Mouse (Mus musculus): ENCODE results near the gene Lgals8. TPM values are rescaled to one million over a fixed set of nuclear protein-coding genes. Genes with fewer than 3 reads are reported as not detected.
A peak's percentile ranks its signal among the peaks of the same experiment; 100 is the strongest.

Lgals8 gene
- 26.8 and 28.5 TPM in 2 replicates for polyA plus RNA-seq (2015; fragmentation: Nextera tagmentation; extraction: Ambion mirVana)

DNA sequence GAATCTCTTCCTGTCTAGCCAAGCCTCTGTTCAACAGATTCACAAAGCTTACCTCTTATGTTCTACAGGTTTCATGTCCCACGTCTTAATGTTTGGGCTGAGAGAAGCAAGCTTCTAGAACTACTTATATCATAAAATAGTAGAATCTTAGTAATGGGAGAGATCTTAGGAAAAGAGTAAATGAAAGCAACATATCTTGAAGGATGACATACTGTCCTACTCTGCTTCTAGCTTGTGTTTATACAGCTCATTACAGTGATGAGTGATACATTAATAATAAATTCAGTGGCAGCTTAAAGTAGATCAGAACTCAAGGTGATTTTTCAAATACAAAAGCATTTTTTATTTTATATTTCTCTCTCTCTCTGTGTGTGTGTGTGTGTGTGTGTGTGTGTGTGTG, at the start of gene Lgals8:
Gene Lgals8, minus strand, starts transcription at position 101 of the 400 bp plus-strand sequence.
- ATAC-seq (ENCODE audit: insufficient read depth, low FRiP score, low read depth) = no peak
- Histone ChIP-seq H3K27me3 (replicated peaks) (no peaks in the 10 kb centered on the region), H3K4me2 (no peak within 1 kb of the TSS), H3K4me1 (no peaks in the 10 kb centered on the region), H3K9me3 (no peaks in the 10 kb centered on the region), H3K36me3 (no peaks in the 10 kb centered on the region), H3K27ac (no peak within 1 kb of the TSS), H3K9ac (no peak within 1 kb of the TSS), H3K4me3 (replicated peaks) (no peak within 1 kb of the TSS)
- WGBS = 71% methylated on average over 1 of the region's 1 CpGs

DNA sequence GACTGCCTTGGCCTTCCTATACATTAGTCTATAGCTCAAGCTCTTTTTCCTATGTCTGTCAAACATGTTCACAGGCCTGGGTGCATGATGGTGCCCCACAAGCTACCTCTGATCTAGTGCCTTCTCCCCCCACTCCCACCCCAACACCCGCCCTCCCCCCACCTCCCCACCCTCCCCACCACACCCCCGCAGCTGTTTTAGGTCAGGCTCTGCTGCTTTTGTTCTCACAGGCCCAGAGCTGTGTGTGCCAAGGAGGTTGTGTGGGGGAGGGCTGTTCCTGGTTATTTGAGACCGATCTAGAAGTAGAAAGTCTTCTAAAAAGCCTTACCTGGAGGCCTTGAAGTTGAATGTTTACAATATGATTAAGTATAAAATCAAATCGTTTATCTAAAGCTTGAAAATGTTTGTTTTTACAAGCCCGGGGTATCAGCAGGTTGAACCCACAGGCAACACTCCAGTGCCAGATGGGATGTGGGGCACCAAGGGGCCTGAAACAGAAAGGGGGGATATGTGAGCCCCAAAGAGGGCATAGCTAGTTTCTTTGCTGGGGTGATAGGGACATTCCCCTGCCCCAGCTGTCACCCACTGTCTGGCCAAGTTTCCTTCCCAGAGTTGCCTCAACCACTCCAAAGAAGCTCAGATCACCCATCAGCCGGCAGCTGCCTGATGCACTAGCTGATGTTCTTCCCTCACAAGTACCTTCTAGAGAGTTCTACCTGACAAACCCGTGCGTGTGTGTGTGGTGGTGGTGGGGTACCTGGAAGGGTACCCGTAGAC, 46.6 kb upstream of the Lgals8 start:
- H3K4me3 ChIP-seq (replicated peaks) = no peak overlapping the region
- H3K4me2 ChIP-seq = no peak overlapping the region
- H3K4me1 ChIP-seq = no peaks in the 10 kb centered on the region
- 48% methylated on average over 9 of the region's 9 CpGs for WGBS
- H3K27ac ChIP-seq = peak overlapping the region; percentile 61; the same call in 1 of the 2 replicates
- H3K9me3 ChIP-seq = no peaks in the 10 kb centered on the region
- no peak overlapping the region for H3K9ac ChIP-seq
- no peaks in the 10 kb centered on the region for H3K27me3 ChIP-seq (replicated peaks)
- no peaks in the 10 kb centered on the region for H3K36me3 ChIP-seq
- peak; percentile 88 for ATAC-seq (ENCODE audit: insufficient read depth, low FRiP score, low read depth)

DNA sequence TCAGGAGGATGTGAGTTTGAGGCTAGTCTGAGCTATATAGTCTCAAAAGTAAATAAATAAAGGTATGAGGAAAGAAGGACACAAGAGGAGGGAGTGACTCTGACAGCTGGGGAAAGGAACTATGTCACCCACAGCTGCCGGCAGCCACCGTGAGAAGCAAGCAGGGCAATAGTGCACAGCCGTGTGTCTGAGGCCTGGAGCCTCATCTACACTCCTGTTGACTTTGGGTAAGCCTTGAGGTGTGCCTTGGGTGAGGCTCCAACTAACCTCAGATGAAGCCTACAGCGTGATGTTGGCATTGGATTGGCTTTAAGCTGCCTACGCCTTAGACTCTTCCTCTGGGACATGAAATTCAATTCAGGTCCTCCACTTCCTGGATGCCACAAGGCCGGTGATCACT, 45.3 kb upstream of the Lgals8 start:
- Histone ChIP-seq H3K27ac (no peak overlapping the region), H3K36me3 (no peaks in the 10 kb centered on the region), H3K27me3 (replicated peaks) (no peaks in the 10 kb centered on the region), H3K9me3 (no peaks in the 10 kb centered on the region), H3K4me1 (no peaks in the 10 kb centered on the region), H3K9ac (no peak overlapping the region), H3K4me2 (no peak overlapping the region), H3K4me3 (replicated peaks) (no peak overlapping the region)
- ATAC-seq (ENCODE audit: insufficient read depth, low FRiP score, low read depth) = 0 out of 2 replicates have a peak, but pooled peaks have one; percentile 31
- WGBS = 67% methylated on average over 6 of the region's 6 CpGs

DNA sequence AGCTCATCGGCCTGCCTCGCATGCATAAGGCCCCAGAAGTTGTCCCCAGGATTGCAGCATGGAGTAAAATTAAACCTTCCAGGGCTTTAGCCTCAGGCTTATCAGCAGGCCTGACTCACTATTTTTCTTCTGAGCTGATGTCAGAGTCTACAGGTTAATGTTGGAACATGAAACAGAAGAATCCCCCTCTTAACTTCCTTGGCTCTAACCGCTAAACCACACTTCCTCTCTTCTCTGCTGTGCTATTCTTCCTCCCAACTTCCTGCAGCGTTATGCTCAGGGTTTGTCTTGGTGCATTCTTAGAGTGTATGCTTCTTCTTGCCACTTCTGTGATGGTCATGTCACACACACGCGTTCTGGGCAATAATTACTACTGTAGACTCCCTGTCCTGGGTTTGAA, 42.7 kb upstream of the Lgals8 start:
- no peaks in the 10 kb centered on the region for H3K27me3 ChIP-seq (replicated peaks)
- no peak overlapping the region for H3K4me2 ChIP-seq
- H3K4me1 ChIP-seq = peaks cover 7% of the 10 kb centered on the region
- H3K27ac ChIP-seq = no peak overlapping the region
- H3K4me3 ChIP-seq (replicated peaks) = no peak overlapping the region
- H3K9me3 ChIP-seq = no peaks in the 10 kb centered on the region
- no peak overlapping the region for H3K9ac ChIP-seq
- H3K36me3 ChIP-seq = no peaks in the 10 kb centered on the region
- ATAC-seq (ENCODE audit: insufficient read depth, low FRiP score, low read depth) = no peak
- 83% methylated on average over 6 of the region's 6 CpGs for WGBS

DNA sequence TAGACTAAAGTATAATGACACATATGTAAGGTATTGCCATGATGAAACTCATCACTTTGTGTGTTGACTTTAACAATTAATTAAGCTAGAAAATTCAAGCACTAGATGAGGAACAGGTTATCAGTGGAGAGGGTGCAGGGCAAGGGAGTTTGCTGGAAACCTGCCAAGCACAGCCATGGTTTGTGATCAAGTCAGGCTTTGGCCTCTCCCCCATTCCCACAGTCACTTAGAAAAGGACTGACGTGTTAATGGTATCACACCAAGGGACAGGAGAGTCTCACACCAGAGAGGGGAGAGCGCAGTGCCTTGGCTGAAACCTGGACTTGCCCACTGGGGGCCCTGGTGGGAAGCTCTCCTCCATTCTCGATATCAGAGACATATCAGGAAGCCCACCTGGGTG, 40.6 kb upstream of the Lgals8 start:
- H3K4me3 ChIP-seq (replicated peaks) = no peak overlapping the region
- H3K9ac ChIP-seq = no peak overlapping the region
- H3K27me3 ChIP-seq (replicated peaks) = no peaks in the 10 kb centered on the region
- H3K4me1 ChIP-seq = peaks cover 7% of the 10 kb centered on the region
- peak; percentile 57; the same call in 1 of the 2 replicates for ATAC-seq (ENCODE audit: insufficient read depth, low FRiP score, low read depth)
- H3K36me3 ChIP-seq = no peaks in the 10 kb centered on the region
- H3K27ac ChIP-seq = no peak overlapping the region
- no peaks in the 10 kb centered on the region for H3K9me3 ChIP-seq
- H3K4me2 ChIP-seq = no peak overlapping the region
- 77% methylated on average over 3 of the region's 3 CpGs for WGBS

DNA sequence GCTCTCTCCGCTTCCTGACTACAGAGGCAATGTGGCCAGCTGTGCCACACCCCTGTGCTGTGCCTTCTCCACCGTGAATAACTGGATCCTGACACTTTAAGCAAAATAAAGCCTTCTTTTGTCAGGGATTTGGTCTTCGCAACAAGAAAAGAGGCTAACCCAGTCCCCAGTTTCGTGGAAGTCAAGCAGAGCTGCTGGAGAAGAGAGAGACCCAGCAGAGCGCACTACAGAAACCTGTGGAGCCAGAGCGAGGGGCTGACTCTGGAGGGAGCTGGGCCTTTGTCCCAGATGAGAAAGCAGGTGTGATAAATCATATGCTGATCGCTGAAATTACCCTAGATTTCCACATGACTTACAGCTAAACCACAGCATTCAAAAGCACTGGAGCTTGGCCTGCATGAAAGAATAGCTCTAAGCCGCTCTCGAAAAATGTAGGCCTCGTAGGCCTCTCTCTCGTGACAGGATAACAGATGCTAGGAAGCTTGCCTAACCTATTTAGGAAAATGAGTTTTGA, 38.6 kb upstream of the Lgals8 start:
- Histone ChIP-seq H3K36me3 (no peaks in the 10 kb centered on the region), H3K4me2 (no peak overlapping the region), H3K4me3 (replicated peaks) (no peak overlapping the region), H3K4me1 (peaks cover 7% of the 10 kb centered on the region), H3K9me3 (no peaks in the 10 kb centered on the region), H3K27me3 (replicated peaks) (no peaks in the 10 kb centered on the region), H3K9ac (no peak overlapping the region), H3K27ac (peak overlapping the region; percentile 52)
- ATAC-seq (ENCODE audit: insufficient read depth, low FRiP score, low read depth) = peak; percentile 20; the same call in 1 of the 2 replicates
- WGBS = 42% methylated on average over 11 of the region's 11 CpGs

DNA sequence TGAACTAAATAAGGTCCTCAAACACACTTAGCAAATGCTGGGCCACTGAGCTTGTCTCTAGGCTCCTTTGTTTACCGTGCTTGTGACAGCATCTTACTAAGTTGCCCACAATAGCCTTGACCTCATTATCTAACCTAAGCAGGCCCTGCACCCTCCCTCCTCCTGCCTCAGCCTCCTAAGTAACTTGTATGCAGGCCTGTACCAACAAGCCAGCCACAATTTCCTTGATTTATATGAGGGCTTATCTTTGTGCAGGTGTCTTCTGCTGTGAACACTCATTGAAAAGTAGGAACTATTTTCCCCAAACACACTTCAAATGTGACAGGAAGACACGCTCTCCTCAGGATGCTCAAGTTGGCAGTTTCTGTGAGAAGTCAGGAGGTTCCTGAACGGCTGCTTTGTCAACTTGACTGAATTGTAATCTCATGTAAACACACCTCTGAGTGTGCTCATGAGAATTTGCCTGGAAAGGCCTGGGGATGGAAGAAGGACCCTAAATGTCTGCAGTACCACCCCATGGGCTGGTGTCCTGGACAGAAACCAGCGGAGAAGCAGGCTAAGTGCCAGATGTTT, 38.0 kb upstream of the Lgals8 start:
- no peak for ATAC-seq (ENCODE audit: insufficient read depth, low FRiP score, low read depth)
- H3K9ac ChIP-seq = no peak overlapping the region

DNA sequence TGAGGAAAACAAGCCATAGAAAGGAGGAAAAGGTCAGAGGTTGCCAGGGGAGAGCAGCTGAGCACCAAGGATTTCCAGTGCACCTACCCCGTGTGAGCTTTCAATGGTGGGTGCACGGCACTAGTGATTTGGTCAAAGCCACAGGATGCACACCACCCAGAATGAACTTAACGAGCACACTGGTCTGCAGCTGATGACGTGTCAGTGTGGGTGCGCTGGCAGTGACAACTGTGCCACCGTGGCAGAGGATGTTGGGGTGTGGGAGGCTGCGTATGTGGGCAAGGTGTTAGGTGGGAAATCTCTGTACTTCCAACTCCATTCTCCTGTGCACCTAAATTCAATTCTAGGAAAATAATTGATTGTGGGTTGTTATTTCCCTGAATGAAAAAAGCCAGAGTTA, 34.4 kb upstream of the Lgals8 start:
- no peaks in the 10 kb centered on the region for H3K36me3 ChIP-seq
- peaks cover 7% of the 10 kb centered on the region for H3K4me1 ChIP-seq
- no peak overlapping the region for H3K4me2 ChIP-seq
- no peak overlapping the region for H3K27ac ChIP-seq
- no peak overlapping the region for H3K9ac ChIP-seq
- H3K27me3 ChIP-seq (replicated peaks) = no peaks in the 10 kb centered on the region
- H3K9me3 ChIP-seq = no peaks in the 10 kb centered on the region
- H3K4me3 ChIP-seq (replicated peaks) = no peak overlapping the region
- WGBS = 91% methylated on average over 7 of the region's 7 CpGs
- ATAC-seq (ENCODE audit: insufficient read depth, low FRiP score, low read depth) = no peak

More for the DNA sequence above, 38.0 kb upstream of the Lgals8 start:
- Histone ChIP-seq H3K4me1 (peaks cover 7% of the 10 kb centered on the region), H3K9me3 (no peaks in the 10 kb centered on the region), H3K27ac (peak overlapping the region; percentile 52; the same call in 1 of the 2 replicates), H3K27me3 (replicated peaks) (no peaks in the 10 kb centered on the region), H3K36me3 (no peaks in the 10 kb centered on the region), H3K4me3 (replicated peaks) (no peak overlapping the region), H3K4me2 (no peak overlapping the region)
- 29% methylated on average over 4 of the region's 4 CpGs for whole genome bisulfite sequencing

DNA sequence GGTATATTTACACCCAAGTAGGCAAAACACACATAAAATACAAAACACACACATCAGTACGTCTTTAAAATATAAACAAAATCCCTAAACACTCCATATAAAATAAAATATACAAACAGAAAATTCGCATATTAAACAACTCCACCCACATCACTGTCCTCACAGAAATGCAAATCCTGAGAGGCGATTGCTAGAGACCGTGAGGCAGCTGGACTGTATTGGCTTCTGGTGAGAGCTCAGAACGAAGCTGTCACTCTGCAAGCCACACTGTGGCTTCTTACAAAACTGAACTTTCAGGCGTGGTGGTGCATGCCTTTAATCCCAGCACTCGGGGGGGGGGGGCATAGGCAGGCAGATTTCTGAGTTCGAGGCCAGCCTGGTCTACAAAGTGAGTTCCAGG, 33.1 kb upstream of the Lgals8 start:
- Histone ChIP-seq H3K27me3 (replicated peaks) (no peaks in the 10 kb centered on the region), H3K4me2 (no peak overlapping the region)
- WGBS = 52% methylated on average over 8 of the region's 8 CpGs

DNA sequence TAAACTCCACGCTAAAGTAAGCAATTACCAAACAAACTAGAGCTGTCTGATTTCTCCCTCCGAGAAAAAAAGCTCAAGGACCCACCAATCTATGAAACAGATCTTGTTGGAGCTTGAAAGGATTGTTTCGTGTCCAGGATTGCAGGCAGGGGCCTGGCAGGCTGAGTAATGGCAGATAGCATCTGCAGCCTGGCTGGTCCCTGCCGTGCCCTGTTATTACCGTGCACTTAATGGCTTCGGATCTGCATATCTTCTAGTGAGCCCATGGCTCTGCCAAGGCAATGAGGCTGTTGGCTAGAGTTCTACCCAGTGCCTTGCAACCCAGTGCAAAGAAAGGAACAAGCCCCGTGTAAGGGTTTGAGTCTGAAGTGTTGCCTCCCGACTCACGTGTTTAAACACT, 30.0 kb upstream of the Lgals8 start:
- Histone ChIP-seq H3K9me3 (no peaks in the 10 kb centered on the region), H3K36me3 (no peaks in the 10 kb centered on the region), H3K4me2 (no peak overlapping the region), H3K4me1 (no peaks in the 10 kb centered on the region), H3K27ac (no peak overlapping the region), H3K4me3 (replicated peaks) (no peak overlapping the region), H3K9ac (no peak overlapping the region), H3K27me3 (replicated peaks) (no peaks in the 10 kb centered on the region)
- ATAC-seq (ENCODE audit: insufficient read depth, low FRiP score, low read depth) = no peak
- WGBS = 85% methylated on average over 9 of the region's 9 CpGs

More for the DNA sequence above, 33.1 kb upstream of the Lgals8 start:
- Histone ChIP-seq H3K9ac (no peak overlapping the region), H3K36me3 (no peaks in the 10 kb centered on the region), H3K27ac (no peak overlapping the region), H3K4me3 (replicated peaks) (no peak overlapping the region), H3K4me1 (peaks cover 2% of the 10 kb centered on the region; the same call in 1 of the 2 replicates), H3K9me3 (no peaks in the 10 kb centered on the region)
- no peak for ATAC-seq (ENCODE audit: insufficient read depth, low FRiP score, low read depth)

DNA sequence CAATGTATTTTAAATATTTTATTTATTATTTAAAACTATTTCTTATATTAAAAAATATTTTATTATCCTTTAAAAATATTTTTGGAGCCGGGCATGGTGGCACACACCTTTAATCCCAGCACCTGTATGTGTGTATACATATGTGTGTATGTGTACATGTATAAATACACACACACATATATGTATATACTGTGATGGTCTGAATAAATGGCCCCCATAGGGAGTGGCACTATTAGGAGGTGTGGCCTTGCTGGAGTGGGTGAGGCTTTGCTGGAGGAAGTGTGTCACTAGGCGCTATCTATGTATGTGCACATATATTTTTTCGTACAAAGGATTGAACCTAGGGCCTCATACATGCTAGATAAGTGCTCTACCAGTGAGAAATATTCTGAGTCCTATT, 27.8 kb upstream of the Lgals8 start:
- no peak overlapping the region for H3K27ac ChIP-seq
- H3K4me1 ChIP-seq = no peaks in the 10 kb centered on the region
- H3K9me3 ChIP-seq = no peaks in the 10 kb centered on the region
- ATAC-seq (ENCODE audit: insufficient read depth, low FRiP score, low read depth) = no peak
- H3K4me2 ChIP-seq = no peak overlapping the region
- no peak overlapping the region for H3K4me3 ChIP-seq (replicated peaks)
- 85% methylated on average over 3 of the region's 3 CpGs for whole genome bisulfite sequencing
- H3K27me3 ChIP-seq (replicated peaks) = no peaks in the 10 kb centered on the region
- H3K9ac ChIP-seq = no peak overlapping the region
- no peaks in the 10 kb centered on the region for H3K36me3 ChIP-seq

DNA sequence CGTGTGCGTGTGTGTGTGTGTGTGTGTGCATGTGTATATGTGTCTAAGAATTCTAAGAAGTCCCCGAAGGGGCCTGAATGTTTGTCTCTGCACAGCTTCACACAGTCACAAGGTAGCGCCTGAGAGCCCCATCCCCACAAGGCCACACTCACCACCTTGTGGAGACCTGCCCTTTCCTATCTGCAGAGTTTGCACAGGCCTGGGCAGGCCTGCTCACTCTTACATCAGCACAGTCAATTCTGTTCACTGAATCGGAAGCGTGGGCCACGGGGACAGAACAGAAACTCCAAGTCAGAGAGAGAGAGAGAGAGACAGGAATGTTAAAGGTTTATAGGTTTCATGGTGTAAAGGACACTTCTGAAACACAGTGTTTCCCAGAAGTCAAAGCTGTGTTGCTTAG, 20.9 kb upstream of the Lgals8 start:
- Histone ChIP-seq H3K27me3 (replicated peaks) (no peaks in the 10 kb centered on the region), H3K36me3 (no peaks in the 10 kb centered on the region), H3K4me1 (no peaks in the 10 kb centered on the region), H3K27ac (peak overlapping the region; percentile 6; the same call in 1 of the 2 replicates), H3K4me3 (replicated peaks) (no peak overlapping the region), H3K9ac (no peak overlapping the region), H3K4me2 (no peak overlapping the region), H3K9me3 (no peaks in the 10 kb centered on the region)
- ATAC-seq (ENCODE audit: insufficient read depth, low FRiP score, low read depth) = peak; percentile 81
- 67% methylated on average over 7 of the region's 7 CpGs for WGBS

All from stomach, embryonic 15.5 days (tissue).